In genomic region chr5:99388131-99388530, GRCm38 (mm10) we compare ENCODE assay signal across 10 mouse cellular contexts.
DNase-seq lines count a peak whose midpoint lies in the region; ATAC-seq and TF ChIP-seq lines count a peak whose summit lies in the region.
"Had no signal": no experiment of that assay in that cellular context is flagged by ENCODE, and none has a peak within 500 bp of the region (broad histone marks: within the 10 kb centered on the region; RNA-seq: fewer than 3 reads in every experiment).

No protein-coding gene starts in this region.

- DNase-seq in embryonic facial prominence, embryonic 14.5 days (ENCODE audit: low spot score) = peak; percentile 50
- no peak for DNase-seq in embryonic facial prominence, embryonic 10.5 days (ENCODE audit: low spot score)
- peak; percentile 25 for DNase-seq in kidney, adult 2 months
- no peak for DNase-seq in lung, postnatal 4 days
- DNase-seq in layer of hippocampus, adult 18-20 months (ENCODE audit: low spot score in 2 of 2) = no peak
- DNase-seq: adrenal gland, postnatal 25 days; cerebellum, postnatal 14 days had no signal

- no peaks in the 10 kb centered on the region for H3K9me3 ChIP-seq in embryonic facial prominence, embryonic 14.5 days (ENCODE audit: control insufficient read depth, low read length)
- no peaks in the 10 kb centered on the region for H3K9me3 ChIP-seq in embryonic facial prominence, embryonic 10.5 days
- H3K9me3 ChIP-seq in kidney, embryonic 14.5 days (ENCODE audit: control insufficient read depth, low read length) = no peaks in the 10 kb centered on the region
- no peaks in the 10 kb centered on the region for H3K9me3 ChIP-seq in lung, embryonic 16.5 days (ENCODE audit: control insufficient read depth, low read length)

- H3ac ChIP-seq in myocyte (ENCODE audit: control insufficient read depth, insufficient read length) = no peak overlapping the region

- no peak overlapping the region for H3K9ac ChIP-seq in embryonic facial prominence, embryonic 14.5 days (ENCODE audit: low read depth, low read length)
- no peak overlapping the region for H3K9ac ChIP-seq in kidney, embryonic 14.5 days (ENCODE audit: low read depth, low read length)
- no peak overlapping the region for H3K9ac ChIP-seq in lung, embryonic 16.5 days (ENCODE audit: low read length)

- 76% methylated on average over 5 of the region's 5 CpGs for WGBS in embryonic facial prominence, embryonic 14.5 days
- 78% methylated on average over 5 of the region's 5 CpGs for WGBS in embryonic facial prominence, embryonic 10.5 days
- WGBS in kidney, adult 2 months = 78% methylated on average over 5 of the region's 5 CpGs
- WGBS in kidney, embryonic 14.5 days = 79% methylated on average over 5 of the region's 5 CpGs
- 67% methylated on average over 5 of the region's 5 CpGs for WGBS in lung, embryonic 16.5 days

- no peak overlapping the region for H3K27ac ChIP-seq in embryonic facial prominence, embryonic 14.5 days (replicated peaks; ENCODE audit: low read depth, low read length)
- no peak overlapping the region for H3K27ac ChIP-seq in embryonic facial prominence, embryonic 10.5 days (replicated peaks)
- H3K27ac ChIP-seq in kidney, adult 2 months (ENCODE audit: insufficient read depth, low read depth, low read length) = no peak overlapping the region; the same call in 1 of the 2 replicates
- no peak overlapping the region for H3K27ac ChIP-seq in kidney, embryonic 14.5 days (ENCODE audit: low read depth, low read length)
- H3K27ac ChIP-seq in lung, embryonic 16.5 days (ENCODE audit: low read length) = peak overlapping the region; percentile 36; the same call in 1 of the 2 replicates

- no peaks in the 10 kb centered on the region for H3K27me3 ChIP-seq in embryonic facial prominence, embryonic 14.5 days (replicated peaks; ENCODE audit: control insufficient read depth, insufficient read depth, low read length)
- H3K27me3 ChIP-seq in embryonic facial prominence, embryonic 10.5 days (replicated peaks; ENCODE audit: low read depth, poor library complexity, severe bottlenecking) = peaks cover 77% of the 10 kb centered on the region
- H3K27me3 ChIP-seq in kidney, adult 2 months (replicated peaks; ENCODE audit: control insufficient read depth, insufficient read depth, low read length) = no peaks in the 10 kb centered on the region
- 0 out of 2 replicates have a peak, but pooled peaks cover 4% of the 10 kb centered on the region for H3K27me3 ChIP-seq in kidney, embryonic 14.5 days (ENCODE audit: control insufficient read depth, insufficient read depth, low read length)
- H3K27me3 ChIP-seq in lung, embryonic 16.5 days (ENCODE audit: control insufficient read depth, insufficient read depth, low read depth, low read length) = no peaks in the 10 kb centered on the region
- H3K27me3 ChIP-seq in myocyte (ENCODE audit: control insufficient read depth, insufficient read depth, insufficient read length) = no peaks in the 10 kb centered on the region

- TF ChIP-seq POLR2A in kidney, adult 2 months (IDR thresholded peaks at IDR 0.05; ENCODE audit: low read depth, low read length) = no peak
- TF ChIP-seq POLR2A in myocyte (IDR thresholded peaks at IDR 0.05; ENCODE audit: insufficient read length, low read depth) = no peak

- ATAC-seq in embryonic facial prominence, embryonic 14.5 days (ENCODE audit: low read depth) = no peak
- no peak for ATAC-seq in kidney, embryonic 14.5 days (ENCODE audit: low FRiP score, low TSS enrichment)
- 0 out of 2 replicates have a peak, but pooled peaks have one; percentile 22 for ATAC-seq in lung, embryonic 16.5 days (ENCODE audit: low read depth)

- no peak for TF ChIP-seq CTCF in kidney, adult 2 months (conservative IDR thresholded peaks at IDR 0.05; ENCODE audit: insufficient read depth, insufficient read length, low read depth, low read length)

- no peaks in the 10 kb centered on the region for H3K36me3 ChIP-seq in embryonic facial prominence, embryonic 14.5 days (ENCODE audit: control insufficient read depth, insufficient read depth, low read length)
- no peaks in the 10 kb centered on the region for H3K36me3 ChIP-seq in embryonic facial prominence, embryonic 10.5 days (replicated peaks)
- no peaks in the 10 kb centered on the region for H3K36me3 ChIP-seq in kidney, adult 2 months (ENCODE audit: control insufficient read depth, insufficient read depth, low read length)
- H3K36me3 ChIP-seq in kidney, embryonic 14.5 days (ENCODE audit: control insufficient read depth, insufficient read depth, low read length) = no peaks in the 10 kb centered on the region
- H3K36me3 ChIP-seq in lung, embryonic 16.5 days (ENCODE audit: control insufficient read depth, insufficient read depth, low read length) = no peaks in the 10 kb centered on the region
- H3K36me3 ChIP-seq in myocyte (ENCODE audit: control insufficient read depth, insufficient read depth) = no peaks in the 10 kb centered on the region

- no peak overlapping the region for H3K4me2 ChIP-seq in embryonic facial prominence, embryonic 14.5 days (ENCODE audit: low read depth, low read length)
- H3K4me2 ChIP-seq in kidney, embryonic 14.5 days (replicated peaks; ENCODE audit: low read depth, low read length) = no peak overlapping the region
- no peak overlapping the region for H3K4me2 ChIP-seq in lung, embryonic 16.5 days (ENCODE audit: low read depth, low read length)
- H3K4me2 ChIP-seq in myocyte (ENCODE audit: low read depth) = peak overlapping the region; percentile 77

- no peak overlapping the region for H3K4me3 ChIP-seq in embryonic facial prominence, embryonic 14.5 days (ENCODE audit: low read depth, low read length)
- H3K4me3 ChIP-seq in embryonic facial prominence, embryonic 10.5 days = no peak overlapping the region
- H3K4me3 ChIP-seq in kidney, adult 2 months (ENCODE audit: insufficient read depth, low read depth, low read length) = no peak overlapping the region
- no peak overlapping the region for H3K4me3 ChIP-seq in kidney, embryonic 14.5 days (ENCODE audit: low read length)
- no peak overlapping the region for H3K4me3 ChIP-seq in lung, embryonic 16.5 days (ENCODE audit: low read length)
- no peak overlapping the region for H3K4me3 ChIP-seq in myocyte

- peaks cover 3% of the 10 kb centered on the region; the same call in 1 of the 2 replicates for H3K4me1 ChIP-seq in embryonic facial prominence, embryonic 14.5 days (ENCODE audit: control insufficient read depth, insufficient read depth, low read length)
- peaks cover 65% of the 10 kb centered on the region for H3K4me1 ChIP-seq in embryonic facial prominence, embryonic 10.5 days
- peaks cover 18% of the 10 kb centered on the region for H3K4me1 ChIP-seq in kidney, adult 2 months (ENCODE audit: control insufficient read depth, insufficient read depth, low read length)
- peaks cover 26% of the 10 kb centered on the region for H3K4me1 ChIP-seq in kidney, embryonic 14.5 days (ENCODE audit: control insufficient read depth, insufficient read depth, low read length)
- peaks cover 18% of the 10 kb centered on the region for H3K4me1 ChIP-seq in lung, embryonic 16.5 days (replicated peaks; ENCODE audit: control insufficient read depth, insufficient read depth, low read length)

- no peaks in the 10 kb centered on the region for H3K79me2 ChIP-seq in myocyte (ENCODE audit: control insufficient read depth, insufficient read depth)

TF ChIP-seq in myocyte, 11 proteins besides CTCF, POLR2A, EP300 and RAD21:
- TF ChIP-seq REST (IDR thresholded peaks at IDR 0.05; ENCODE audit: insufficient read depth, insufficient read length) (no peak), MYOD1 (IDR thresholded peaks at IDR 0.05; ENCODE audit: control insufficient read depth in 1 of 3, insufficient read length in 2 of 3, low read depth in 2 of 3) (no peak), MAX (IDR thresholded peaks at IDR 0.05; ENCODE audit: low read depth) (no peak), POLR2AphosphoS2 (IDR thresholded peaks at IDR 0.05; ENCODE audit: insufficient read length, low read depth) (no peak), TCF3 (IDR thresholded peaks at IDR 0.05; ENCODE audit: insufficient read length, low read depth) (no peak), MYOG (IDR thresholded peaks at IDR 0.05; ENCODE audit: control insufficient read depth in 1 of 3, insufficient read depth in 1 of 3, insufficient read length in 2 of 3, low read depth in 2 of 3) (no peak), CEBPB (IDR thresholded peaks at IDR 0.05; ENCODE audit: insufficient read depth, poor library complexity, severe bottlenecking) (no peak), USF1 (IDR thresholded peaks at IDR 0.05; ENCODE audit: low read depth) (no peak), E2F4 (IDR thresholded peaks at IDR 0.05; ENCODE audit: insufficient read depth) (no peak), TCF12 (IDR thresholded peaks at IDR 0.05; ENCODE audit: insufficient read depth, poor library complexity, severe bottlenecking) (no peak), SRF (IDR thresholded peaks at IDR 0.05; ENCODE audit: control insufficient read depth, insufficient read length, low read depth) (no peak)

Comparison
In these comparisons a context has a peak if more than half of its experiments do, and no peak if none do; other contexts are left out.
1. DNase-seq: peak in embryonic facial prominence, embryonic 14.5 days (single experiment) and kidney, adult 2 months (single experiment); none in embryonic facial prominence, embryonic 10.5 days (single experiment), lung, postnatal 4 days (0 of 2) and layer of hippocampus, adult 18-20 months (0 of 2).